Mouse (Mus musculus) ES-E14 (cell line): ENCODE measurements at regions not wholly inside any gene's neighbourhood (a gene's known extent, or its start where the extent isn't known, plus 50 kb on each side); places are given as distances from the start of the nearest gene placed in this dataset.

Source experiments
- DNase-seq: peaks from one replicate; pipeline ENCODE4 v3.0.0-alpha.2; 2013; ENCODE audit warnings: low read depth, low spot score
- H3K27ac ChIP-seq: 2 replicates; pipeline ENCODE4 v1.5.1; 2012; ENCODE audit warnings: low read depth, mild to moderate bottlenecking, low read length, moderate library complexity, mixed read lengths; ENCODE audit not compliant: poor library complexity, insufficient read depth, severe bottlenecking
- H3K36me3 ChIP-seq: 2 replicates; pipeline ENCODE4 v1.6.1; 2012; ENCODE audit warnings: mild to moderate bottlenecking, low read length, moderate library complexity, mixed read lengths; ENCODE audit not compliant: control insufficient read depth, poor library complexity, insufficient read depth, severe bottlenecking
- H3K4me1 ChIP-seq, 2 experiments: fragments of 150-350 bp in 1 of 2; sonication (generic) in 1 of 2; 2 replicates each; pipeline ENCODE4 v1.6.1; 2012; ENCODE audit warnings: low read length in 2 of 2, mild to moderate bottlenecking in 1 of 2, mixed read lengths in 1 of 2; ENCODE audit not compliant: control insufficient read depth in 2 of 2, insufficient read depth in 2 of 2, poor library complexity in 1 of 2
- H3K4me3 ChIP-seq, 2 experiments: fragments of 150-350 bp in 1 of 2; sonication (generic) in 1 of 2; 2 replicates each; pipeline ENCODE4 v1.5.1; 2012; ENCODE audit warnings: low read length in 2 of 2, low read depth in 1 of 2, mild to moderate bottlenecking in 1 of 2, mixed read lengths in 1 of 2; ENCODE audit not compliant: insufficient read depth in 1 of 2, poor library complexity in 1 of 2, severe bottlenecking in 1 of 2
- H3K9ac ChIP-seq: 2 replicates; pipeline ENCODE4 v1.6.1; 2012; ENCODE audit warnings: low read depth, mild to moderate bottlenecking, low read length, mixed read lengths; ENCODE audit not compliant: poor library complexity, insufficient read depth, severe bottlenecking
- H3K9me3 ChIP-seq: fragments of 150-350 bp; sonication (generic); 2 replicates; pipeline ENCODE4 v1.6.1; 2012; ENCODE audit warnings: low read depth, mild to moderate bottlenecking, low read length; ENCODE audit not compliant: control insufficient read depth, insufficient read depth
- CHD2 ChIP-seq: IDR thresholded peaks from 2 replicates; pipeline ENCODE4 v1.6.1; 2014; ENCODE audit warnings: mild to moderate bottlenecking, low read depth, low read length, inconsistent platforms
- HCFC1 ChIP-seq: IDR thresholded peaks from 2 replicates; pipeline ENCODE4 v1.6.1; 2012; ENCODE audit warnings: low read length, inconsistent platforms, borderline replicate concordance; ENCODE audit not compliant: insufficient read depth
- MAFK ChIP-seq: IDR thresholded peaks from 2 replicates; pipeline ENCODE4 v1.6.1; 2014; ENCODE audit warnings: mild to moderate bottlenecking, low read depth, low read length, inconsistent platforms; ENCODE audit not compliant: insufficient read depth
- ZC3H11A ChIP-seq: IDR thresholded peaks from 2 replicates; pipeline ENCODE4 v1.6.1; 2012; ENCODE audit warnings: low read depth, mild to moderate bottlenecking, inconsistent platforms, low read length, borderline replicate concordance
- ZNF384 ChIP-seq: IDR thresholded peaks from 2 replicates; pipeline ENCODE4 v1.6.1; 2012; ENCODE audit warnings: low read depth, low read length, inconsistent platforms
- in situ Hi-C, 2 experiments: fragments of 600-800 bp; cut with MboI; formaldehyde crosslinking; loops; one replicate each; pipeline ENCODE4 v1.15.1; 2025; ENCODE audit warnings: low sequenced_read_pairs in 2 of 2, inconsistent platforms in 1 of 2; ENCODE audit not compliant: unreplicated experiment in 2 of 2

GRCm38 (mm10) chr14:105500966-105501741 lies 242.8 kb downstream of the Ndfip2 start:
- H3K4me3 ChIP-seq: 0 out of 4 replicates have a peak overlapping the region, but pooled peaks of 1 of the 2 experiments have one; percentile 25
- in situ Hi-C loops: no loop called here
- H3K9me3 ChIP-seq: no peaks in the 10 kb centered on the region
- H3K4me1 ChIP-seq: peaks cover 6 to 8% of the 10 kb centered on the region in 2 experiments; a peak in 3 of 4 replicates
- TF ChIP-seq MAFK: no peak
- no peak for TF ChIP-seq ZC3H11A
- no peak for TF ChIP-seq HCFC1
- no peak for TF ChIP-seq ZNF384
- no peak for TF ChIP-seq CHD2
- no peak overlapping the region for H3K9ac ChIP-seq
- no peak for DNase-seq
- no peaks in the 10 kb centered on the region for H3K36me3 ChIP-seq
- no peak overlapping the region for H3K27ac ChIP-seq

- in situ Hi-C loops: no loop called here
- Histone ChIP-seq H3K4me1 (peaks cover 6 to 10% of the 10 kb centered on the region in 2 experiments; a peak in 3 of 4 replicates), H3K9me3 (no peaks in the 10 kb centered on the region), H3K9ac (no peak overlapping the region), H3K27ac (no peak overlapping the region), H3K4me3 (no peak overlapping the region), H3K36me3 (no peaks in the 10 kb centered on the region)
- no peak for TF ChIP-seq HCFC1
- DNase-seq: no peak
Observed at GRCm38 (mm10) chr14:105499319-105499895, 241.0 kb downstream of the Ndfip2 start.

- Histone ChIP-seq H3K36me3 (no peaks in the 10 kb centered on the region), H3K4me3 (no peak overlapping the region), H3K4me1 (peaks cover 6 to 10% of the 10 kb centered on the region in 2 experiments; a peak in 3 of 4 replicates), H3K27ac (no peak overlapping the region), H3K9me3 (no peaks in the 10 kb centered on the region), H3K9ac (no peak overlapping the region)
- no peak for DNase-seq
- no peak for TF ChIP-seq ZC3H11A
- TF ChIP-seq ZNF384: no peak
- TF ChIP-seq MAFK: no peak
- in situ Hi-C loops: no loop called here
Observed at GRCm38 (mm10) chr14:105498155-105498906, 240.0 kb downstream of the Ndfip2 start.

GRCm38 (mm10) chr14:105495161-105495560 lies 236.8 kb downstream of the Ndfip2 start:
- DNase-seq: no peak
- Histone ChIP-seq H3K9ac (no peak overlapping the region), H3K4me3 (no peak overlapping the region), H3K27ac (no peak overlapping the region), H3K9me3 (no peaks in the 10 kb centered on the region), H3K36me3 (no peaks in the 10 kb centered on the region), H3K4me1 (peaks cover 2 to 5% of the 10 kb centered on the region in 2 experiments; a peak in 1 of 4 replicates)
- TF ChIP-seq HCFC1: no peak
- TF ChIP-seq CHD2: no peak
- TF ChIP-seq ZNF384: no peak
- no peak for TF ChIP-seq MAFK
- no peak for TF ChIP-seq ZC3H11A
- in situ Hi-C loops: no loop called here
